Mouse (Mus musculus) testis, adult 2 months (tissue): ENCODE measurements around the gene Hmx1.

Source experiments
- CTCF ChIP-seq: fragments of 200-500 bp; IDR thresholded peaks from 2 replicates; pipeline ENCODE4 v1.5.1; 2012; ENCODE audit warnings: low read depth, mild to moderate bottlenecking, inconsistent platforms, low read length, moderate library complexity; ENCODE audit not compliant: control insufficient read depth, insufficient read depth, insufficient replicate concordance
- POLR2A ChIP-seq: fragments of 200-500 bp; IDR thresholded peaks from 2 replicates; pipeline ENCODE4 v1.6.1; 2012; ENCODE audit warnings: low read depth, mild to moderate bottlenecking, inconsistent platforms, low read length, moderate library complexity; ENCODE audit not compliant: control insufficient read depth

DNA sequence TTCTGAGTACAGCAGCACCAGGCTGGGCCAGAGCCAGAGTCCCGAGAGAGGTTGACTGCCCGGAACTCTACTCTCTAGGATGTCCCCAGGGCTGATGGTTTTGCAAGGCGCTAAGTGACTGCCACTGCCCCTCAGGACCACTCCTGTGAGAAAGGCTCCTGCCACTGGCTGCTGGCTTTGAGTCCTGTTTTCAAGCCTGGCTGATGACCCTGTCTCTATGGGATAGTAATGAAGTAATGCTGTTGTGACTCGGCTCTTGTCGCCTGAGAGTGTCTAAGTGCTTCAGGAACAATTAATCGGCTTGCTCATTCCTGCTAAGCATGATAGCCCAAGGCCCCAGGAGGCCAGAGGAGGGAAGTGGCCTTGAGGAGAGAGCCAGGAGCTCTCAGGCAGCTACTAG is 45.8 kb downstream of the Hmx1 start:
- TF ChIP-seq CTCF = no peak
- TF ChIP-seq POLR2A = no peak
